Mouse (Mus musculus) lung, adult 2 months (tissue): ENCODE data around the gene Hcar1. TPM values are rescaled to one million over a fixed set of nuclear protein-coding genes. Genes with fewer than 3 reads are reported as not detected.
A peak's percentile ranks its signal among the peaks of the same experiment; 100 is the strongest.

Experiments used
- DNase-seq: peaks from one replicate; pipeline ENCODE4 v3.0.0; 2022
- H3K4me1 ChIP-seq: fragments of 200-500 bp; 2 replicates; pipeline ENCODE4 v1.6.1; 2011; ENCODE audit warnings: low read length; ENCODE audit not compliant: control insufficient read depth, insufficient read depth
- H3K4me3 ChIP-seq: fragments of 200-500 bp; replicated peaks from 2 replicates; pipeline ENCODE3; 2011; ENCODE audit warnings: low read depth, mild to moderate bottlenecking, control low read depth, low read length; ENCODE audit errors: extremely low read depth
- CTCF ChIP-seq: fragments of 200-500 bp; IDR thresholded peaks from 2 replicates; pipeline ENCODE4 v1.5.1; 2011; ENCODE audit warnings: mild to moderate bottlenecking, low read length, control low read depth; ENCODE audit not compliant: insufficient read depth
- POLR2A ChIP-seq: fragments of 200-500 bp; IDR thresholded peaks from 2 replicates; pipeline ENCODE4 v1.6.1; 2011; ENCODE audit warnings: low read depth, mild to moderate bottlenecking, control low read depth, low read length, borderline replicate concordance; ENCODE audit errors: extremely low read depth
- WGBS: fragments of 180-500 bp; shearing (Covaris S2); methylation state at CpG from one replicate; pipeline ENCODE4 v1.1.7; 2018; 5-methylcytosine and 5-hydroxymethylcytosine counted together
- polyA plus RNA-seq: library from polyadenylated mRNA; depleted of rRNA; stranded (reverse); fragments of >200 nt; gene quantifications from 2 replicates; pipeline ENCODE4 v1.2.3, GENCODE M21; 2012; rRNA removed

Gene Hcar1
- polyA plus RNA-seq = 1.4 and 2.7 TPM in 2 replicates

GRCm38 (mm10) chr5:123879928-123880327 lies at the start of gene Hcar1:
Hcar1 (minus strand) TSS chr5:123880020.
- DNase-seq = no peak
- peaks cover 5% of the 10 kb centered on the region; the same call in 1 of the 2 replicates for H3K4me1 ChIP-seq
- TF ChIP-seq POLR2A = no peak
- TF ChIP-seq CTCF = no peak
- no peak within 1 kb of the TSS for H3K4me3 ChIP-seq
- WGBS = 24% methylated on average over 12 of the region's 12 CpGs

- WGBS = 89% methylated on average over 9 of the region's 9 CpGs
- no peak for DNase-seq
- TF ChIP-seq POLR2A (no peak), CTCF (no peak)
- Histone ChIP-seq H3K4me3 (no peak within 1 kb of the TSS), H3K4me1 (no peaks in the 10 kb centered on the region)
These were observed 47.3 kb upstream of the Hcar1 start, which contains the start of gene Gm43518 for GRCm38 (mm10) chr5:123927118-123927517. Gm43518 (plus strand) TSS chr5:123927418.

GRCm38 (mm10) chr5:123922112-123922511 lies 42.3 kb upstream of the Hcar1 start:
- no peak for DNase-seq
- WGBS = 87% methylated on average over 6 of the region's 6 CpGs
- Histone ChIP-seq H3K4me3 (no peak overlapping the region), H3K4me1 (no peaks in the 10 kb centered on the region)
- TF ChIP-seq POLR2A = no peak
- TF ChIP-seq CTCF = no peak

- DNase-seq = no peak
- no peak for TF ChIP-seq POLR2A
- no peak for TF ChIP-seq CTCF
- 75% methylated on average over 3 of the region's 3 CpGs for WGBS
- Histone ChIP-seq H3K4me3 (no peak overlapping the region), H3K4me1 (no peaks in the 10 kb centered on the region)
These were observed 35.0 kb upstream of the Hcar1 start for GRCm38 (mm10) chr5:123914852-123915251.

DNA sequence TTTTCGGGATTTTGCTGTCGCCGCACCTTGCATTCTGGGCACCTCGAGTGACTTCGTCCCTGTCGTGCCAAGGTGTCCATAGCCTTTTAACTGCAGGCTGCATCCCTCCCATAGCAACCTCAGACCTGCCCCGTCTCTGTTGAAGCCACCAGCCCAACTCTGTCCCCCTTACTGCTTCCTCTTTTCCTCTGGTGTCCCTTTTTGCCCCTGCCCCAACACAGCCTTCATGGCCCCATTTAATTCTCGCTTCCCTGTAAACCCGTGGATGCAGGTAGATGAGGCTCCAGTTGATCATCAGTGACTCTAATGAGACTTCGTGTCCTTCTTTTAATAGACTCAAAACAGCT lies 27.8 kb upstream of the Hcar1 start:
- WGBS = 2% methylated on average over 10 of the region's 10 CpGs
- H3K4me1 ChIP-seq = peaks cover 4% of the 10 kb centered on the region; the same call in 1 of the 2 replicates
- no peak for DNase-seq
- peak overlapping the region; percentile 93 for H3K4me3 ChIP-seq
- TF ChIP-seq POLR2A (no peak), CTCF (no peak)

GRCm38 (mm10) chr5:123906976-123907630 lies 27.3 kb upstream of the Hcar1 start, which contains the start of gene Denr:
Denr (plus strand) TSS chr5:123907175.
- H3K4me3 ChIP-seq = peak within 1 kb of the TSS; percentile 93
- TF ChIP-seq POLR2A = peak; percentile 72; the same call in 1 of the 2 replicates
- TF ChIP-seq CTCF = peak; percentile 61
- peaks cover 4% of the 10 kb centered on the region; the same call in 1 of the 2 replicates for H3K4me1 ChIP-seq
- peak; percentile 99 for DNase-seq
- under 1% methylated on average over 61 of the region's 61 CpGs for WGBS

DNA sequence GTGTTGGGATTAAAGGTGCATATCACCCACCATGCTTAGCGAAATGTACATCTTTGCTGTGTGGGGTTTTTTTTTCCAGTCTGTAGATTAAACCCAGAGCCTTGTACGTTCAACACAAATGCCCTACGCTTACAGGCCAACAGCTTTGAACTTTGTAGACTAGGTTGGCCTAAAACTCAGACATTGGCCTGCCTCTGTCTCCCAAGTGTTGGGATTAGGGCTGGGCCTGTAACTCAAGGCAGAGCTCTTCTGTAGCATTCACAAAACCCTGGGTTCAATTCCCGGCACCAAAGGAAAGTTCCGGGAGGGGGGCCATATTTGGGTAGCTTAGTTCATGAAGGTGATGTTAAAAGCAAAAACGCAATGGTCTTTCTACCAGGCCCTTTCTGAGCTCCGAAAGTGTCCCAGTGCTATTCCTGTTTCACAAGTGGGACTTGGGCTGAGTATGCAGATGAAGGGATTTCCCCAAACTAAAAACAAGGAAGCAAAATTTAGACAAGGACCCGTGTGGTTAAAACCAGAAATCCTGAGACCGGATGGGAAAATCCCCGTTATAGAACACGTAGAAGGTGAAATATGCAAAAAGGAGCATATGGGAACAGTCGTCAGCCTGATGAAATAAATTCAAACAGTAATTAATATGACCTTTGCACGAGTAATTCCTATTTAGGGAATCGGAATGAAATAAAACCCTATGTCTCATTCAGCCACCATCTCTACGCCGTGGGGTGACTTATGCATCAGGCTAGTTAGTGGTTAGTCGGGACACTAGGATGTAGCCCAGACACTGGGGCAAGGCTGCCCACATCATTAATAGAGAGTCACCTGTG lies 26.5 kb upstream of the Hcar1 start:
- DNase-seq = no peak
- Histone ChIP-seq H3K4me1 (peaks cover 4% of the 10 kb centered on the region; the same call in 1 of the 2 replicates), H3K4me3 (no peak overlapping the region)
- WGBS = 59% methylated on average over 17 of the region's 17 CpGs
- TF ChIP-seq POLR2A (no peak), CTCF (no peak)

DNA sequence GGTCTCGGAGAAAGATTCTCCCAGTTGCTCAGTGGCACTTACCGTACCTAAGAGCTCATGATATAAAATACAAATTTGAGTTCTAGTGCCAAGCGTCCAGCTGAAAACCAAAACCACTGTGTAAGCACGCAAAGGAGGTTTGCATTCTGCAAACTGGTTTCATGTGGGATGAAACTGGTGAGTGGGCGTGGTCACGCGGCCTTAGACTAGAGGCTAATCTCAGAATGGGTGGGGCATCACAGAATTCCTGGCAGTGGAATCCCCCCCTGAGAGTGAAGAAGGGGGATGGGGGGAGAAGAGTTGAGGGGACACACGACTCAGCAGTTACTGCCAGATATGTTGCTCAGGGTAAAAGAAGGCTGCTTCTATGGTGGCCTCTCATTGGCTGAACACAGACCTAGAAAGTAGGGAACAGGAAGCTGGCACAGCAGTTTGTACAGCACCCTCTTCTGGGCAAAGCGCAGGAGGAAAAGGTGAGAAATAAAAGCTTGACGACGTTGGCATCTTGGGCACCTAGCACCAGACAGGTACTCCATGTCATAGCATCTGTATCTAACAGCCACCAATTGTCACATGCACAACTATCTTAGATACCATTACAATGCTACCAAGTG lies 24.3 kb upstream of the Hcar1 start:
- DNase-seq = no peak
- Histone ChIP-seq H3K4me3 (no peak overlapping the region), H3K4me1 (peaks cover 4% of the 10 kb centered on the region; the same call in 1 of the 2 replicates)
- 55% methylated on average over 11 of the region's 11 CpGs for WGBS
- TF ChIP-seq CTCF (0 out of 2 replicates have a peak, but pooled peaks have one; percentile 19), POLR2A (no peak)

GRCm38 (mm10) chr5:123897352-123897751 lies 17.5 kb upstream of the Hcar1 start:
- H3K4me1 ChIP-seq = no peaks in the 10 kb centered on the region
- no peak overlapping the region for H3K4me3 ChIP-seq
- no peak for TF ChIP-seq CTCF
- no peak for TF ChIP-seq POLR2A
- DNase-seq = no peak
- 65% methylated on average over 13 of the region's 13 CpGs for WGBS
